Mouse (Mus musculus) forebrain, embryonic 13.5 days (tissue): ENCODE results near the gene Htr2c. TPM values are rescaled to one million over a fixed set of nuclear protein-coding genes. Genes with fewer than 3 reads are reported as not detected.
A peak's percentile ranks its signal among the peaks of the same experiment; 100 is the strongest.

ENCODE experiments used
- ATAC-seq: fragments of 200-750 bp; cut with Nextera tagmentation; 2 replicates; pipeline ENCODE4 v1.8.0; 2017
- H3K27ac ChIP-seq: fragments of 300-500 bp; sonication (generic); 2 replicates; pipeline ENCODE4 v1.5.1; 2015; ENCODE audit warnings: inconsistent platforms, mild to moderate bottlenecking, moderate library complexity
- H3K27me3 ChIP-seq: fragments of 300-500 bp; sonication (generic); 2 replicates; pipeline ENCODE4 v1.6.1; 2015; ENCODE audit warnings: mild to moderate bottlenecking, inconsistent platforms
- H3K36me3 ChIP-seq: fragments of 300-500 bp; sonication (generic); 2 replicates; pipeline ENCODE4 v1.6.1; 2015; ENCODE audit warnings: mild to moderate bottlenecking, inconsistent platforms; ENCODE audit not compliant: poor library complexity, severe bottlenecking
- H3K4me1 ChIP-seq: fragments of 300-500 bp; sonication (generic); 2 replicates; pipeline ENCODE4 v1.6.1; 2015; ENCODE audit warnings: inconsistent platforms
- H3K4me2 ChIP-seq: fragments of 300-500 bp; sonication (generic); 2 replicates; pipeline ENCODE4 v1.6.1; 2015; ENCODE audit warnings: inconsistent platforms, mild to moderate bottlenecking, moderate library complexity
- H3K4me3 ChIP-seq: fragments of 300-500 bp; sonication (generic); 2 replicates; pipeline ENCODE4 v1.5.1; 2015; ENCODE audit warnings: mild to moderate bottlenecking, inconsistent platforms
- H3K9ac ChIP-seq: fragments of 300-500 bp; sonication (generic); 2 replicates; pipeline ENCODE4 v1.6.1; 2015; ENCODE audit warnings: mild to moderate bottlenecking, inconsistent platforms
- H3K9me3 ChIP-seq: fragments of 300-500 bp; sonication (generic); replicated peaks from 2 replicates; pipeline ENCODE4 v1.6.1; 2016; ENCODE audit warnings: inconsistent platforms
- WGBS: fragments of 180-500 bp; shearing (Covaris S2); methylation state at CpG from one replicate; pipeline ENCODE4 v1.1.7; 2015; 5-methylcytosine and 5-hydroxymethylcytosine counted together
- microRNA counts: library from miRNA; unstranded; fragments of <30 nt; microRNA quantifications from one replicate; lab custom pipeline; 2016
- microRNA-seq: library from miRNA; unstranded; fragments of <30 nt; microRNA quantifications from one replicate; pipeline ENCODE4, GENCODE M21; 2016
- polyA plus RNA-seq: library from polyadenylated mRNA; unstranded; fragments of >200 nt; fragmentation: Nextera tagmentation; extraction: Ambion mirVana; gene quantifications from 2 replicates; pipeline ENCODE4 v1.2.1, GENCODE M21; 2015

Gene Htr2c
- polyA plus RNA-seq, 1 experiment from 2014 or later, result 3.6 TPM

DNA sequence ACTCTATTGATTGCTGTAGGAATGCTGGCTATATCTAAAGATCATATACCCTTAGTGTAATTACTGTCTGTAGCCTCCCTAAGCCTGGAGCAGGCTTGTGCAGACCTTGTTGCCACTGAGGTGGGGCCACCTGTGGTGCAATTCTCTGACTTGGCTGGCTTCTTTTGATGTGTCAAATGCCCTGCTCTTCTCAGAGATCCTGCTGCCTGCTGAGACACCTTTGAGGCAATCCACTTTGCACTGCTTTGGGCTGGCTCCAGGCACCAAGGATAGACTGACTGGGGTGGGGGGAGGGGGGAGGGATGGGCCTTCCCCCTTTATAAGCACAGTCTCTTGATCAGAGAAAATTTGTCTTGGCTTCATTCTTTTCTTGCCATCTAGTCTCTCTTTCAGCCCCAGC, 252.9 kb downstream of the Htr2c start:
- Histone ChIP-seq H3K9me3 (no peaks in the 10 kb centered on the region), H3K36me3 (no peaks in the 10 kb centered on the region), H3K4me2 (no peak overlapping the region), H3K4me3 (no peak overlapping the region), H3K4me1 (no peaks in the 10 kb centered on the region), H3K27me3 (no peaks in the 10 kb centered on the region), H3K9ac (no peak overlapping the region), H3K27ac (no peak overlapping the region)
- no peak for ATAC-seq

DNA sequence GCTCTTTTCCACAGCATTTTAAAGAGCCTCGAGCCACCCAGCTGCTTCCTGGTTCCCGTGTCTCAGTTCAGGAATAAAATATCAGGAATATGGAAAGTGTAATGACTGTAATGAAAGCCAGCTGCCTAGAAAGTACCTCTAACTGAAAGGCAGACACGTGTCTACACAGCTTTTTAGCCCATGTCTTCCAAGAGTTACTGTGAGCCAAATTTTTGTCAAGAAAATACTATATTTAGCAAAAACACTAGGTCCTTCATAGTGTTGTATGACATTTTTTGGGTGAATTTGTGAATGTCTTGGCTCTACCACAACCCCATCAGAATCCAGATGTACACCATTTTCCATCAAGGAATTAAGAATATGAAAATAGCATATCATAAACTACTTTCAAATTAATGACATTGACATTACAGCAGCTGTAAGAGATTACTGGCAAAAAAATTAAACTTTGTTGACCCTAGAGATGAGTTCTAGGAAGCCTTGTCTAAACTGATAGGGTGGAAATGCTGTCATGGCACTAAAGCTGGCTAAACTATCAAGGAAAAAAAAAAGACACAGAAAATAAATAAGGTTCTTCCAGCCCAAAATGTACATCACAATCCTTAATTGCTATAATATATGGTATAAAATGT, 255.2 kb downstream of the Htr2c start:
- H3K4me2 ChIP-seq, result no peak overlapping the region
- H3K36me3 ChIP-seq, result no peaks in the 10 kb centered on the region
- no peaks in the 10 kb centered on the region for H3K27me3 ChIP-seq
- no peaks in the 10 kb centered on the region for H3K9me3 ChIP-seq
- WGBS, result 83% methylated on average over 3 of the region's 3 CpGs
- H3K27ac ChIP-seq, result no peak overlapping the region
- ATAC-seq, result no peak
- H3K9ac ChIP-seq, result no peak overlapping the region
- H3K4me3 ChIP-seq, result no peak overlapping the region
- no peaks in the 10 kb centered on the region for H3K4me1 ChIP-seq

DNA sequence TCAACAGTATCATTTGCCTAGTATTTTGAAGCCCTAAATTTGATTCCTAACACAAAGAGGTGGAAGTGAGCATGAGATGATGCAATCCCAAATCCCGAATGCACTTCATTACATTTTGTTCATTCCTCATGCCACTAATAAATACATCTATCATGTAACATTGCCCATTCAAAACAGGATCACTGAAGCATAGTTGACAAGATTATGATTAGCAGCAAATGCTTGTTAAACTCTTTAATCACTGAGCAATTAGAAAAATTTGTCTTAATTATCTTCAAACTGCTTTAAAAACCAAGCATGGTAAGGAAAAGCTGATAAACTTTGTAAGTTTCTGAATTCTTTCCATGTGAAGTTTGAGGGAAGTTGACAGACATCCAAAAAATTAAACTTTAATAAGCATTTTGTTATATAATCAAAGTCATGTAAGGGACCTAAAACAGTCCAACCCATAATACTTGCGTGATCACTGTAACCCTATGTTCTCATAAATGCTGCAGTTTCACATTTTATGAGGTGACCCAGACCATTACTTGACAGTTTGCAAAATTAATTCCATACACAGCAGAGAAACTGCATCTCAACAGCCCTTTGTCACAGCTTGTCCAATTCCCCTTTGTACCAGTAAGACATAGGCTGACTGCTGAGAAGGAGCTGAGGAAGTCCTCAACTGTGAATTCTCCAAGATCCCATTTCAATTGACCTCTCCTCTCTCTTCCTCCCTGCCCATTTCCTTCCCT, 276.7 kb downstream of the Htr2c start:
- H3K9ac ChIP-seq, result no peak overlapping the region
- no peak for ATAC-seq
- no peak overlapping the region for H3K4me3 ChIP-seq
- no peaks in the 10 kb centered on the region for H3K9me3 ChIP-seq
- H3K36me3 ChIP-seq, result no peaks in the 10 kb centered on the region
- no peaks in the 10 kb centered on the region for H3K27me3 ChIP-seq
- no peak overlapping the region for H3K27ac ChIP-seq
- no peak overlapping the region for H3K4me2 ChIP-seq
- no peaks in the 10 kb centered on the region for H3K4me1 ChIP-seq
- WGBS, result 60% methylated on average over 2 of the region's 2 CpGs

MicroRNAs encoded within 50 kb of the gene (microRNA counts, 519-probe panel; counts per million panel counts)
- microRNA mmu-miR-448 (lab: Ali Mortazavi, UCI), result 1,661 counts per million, percentile 56 among the panel's probes with 10 or more counts
- microRNA mmu-miR-764-3p (lab: Ali Mortazavi, UCI), result 177 counts per million, percentile 53 among the panel's probes with 10 or more counts
- microRNA mmu-miR-764-5p (lab: Ali Mortazavi, UCI), result 177 counts per million, percentile 53 among the panel's probes with 10 or more counts

Small RNA genes lying within 50 kb of the gene (microRNA-seq; reads per million reads assigned to microRNA genes)
- gene Gm22650, result not detected
- not detected for gene Gm24627
- gene Mir1264, result 57.1 reads per million, percentile 43 among the genes with 10 or more reads in this experiment
- 1,374 reads per million, percentile 80 among the genes with 10 or more reads in this experiment for gene Mir1298
- 2.4 reads per million for gene Mir1912
- 121 reads per million, percentile 52 among the genes with 10 or more reads in this experiment for gene Mir448
- 1.1 reads per million for gene Mir764
